Mouse (Mus musculus) lung, postnatal 0 days (tissue): ENCODE measurements around the gene Hist1h3a. TPM values are rescaled to one million over a fixed set of nuclear protein-coding genes. Genes with fewer than 3 reads are reported as not detected.
"Not testable (repeated sequence)": the region's sequence is repeated elsewhere in the genome, so short reads cannot be mapped to it uniquely, and the experiment has no call there.

Experiments used
- ATAC-seq: fragments of 200-750 bp; cut with Nextera tagmentation; 2 replicates; pipeline ENCODE4 v1.8.0; 2017; ENCODE audit warnings: moderate library complexity
- DNase-seq: peaks from one replicate; pipeline ENCODE4 v3.0.0-alpha.2; 2016; ENCODE audit warnings: low spot score
- H3K27ac ChIP-seq: fragments of 300-500 bp; sonication (generic); 2 replicates; pipeline ENCODE4 v1.5.1; 2014; ENCODE audit warnings: antibody characterized with exemption, mild to moderate bottlenecking, low read length, mixed read lengths
- H3K27me3 ChIP-seq: fragments of 300-500 bp; sonication (generic); replicated peaks from 2 replicates; pipeline ENCODE4 v1.6.1; 2014; ENCODE audit warnings: low read length, mixed read lengths; ENCODE audit not compliant: insufficient read depth
- H3K36me3 ChIP-seq: fragments of 300-500 bp; sonication (generic); 2 replicates; pipeline ENCODE4 v1.6.1; 2014; ENCODE audit warnings: low read length, mixed read lengths; ENCODE audit not compliant: insufficient read depth
- H3K4me1 ChIP-seq: fragments of 300-500 bp; sonication (generic); 2 replicates; pipeline ENCODE4 v1.6.1; 2014; ENCODE audit warnings: antibody characterized with exemption, low read depth, low read length, mixed read lengths; ENCODE audit not compliant: insufficient read depth
- H3K4me2 ChIP-seq: fragments of 300-500 bp; sonication (generic); replicated peaks from 2 replicates; pipeline ENCODE4 v1.6.1; 2014; ENCODE audit warnings: low read depth, mild to moderate bottlenecking, low read length, moderate library complexity, mixed read lengths
- H3K4me3 ChIP-seq: fragments of 300-500 bp; sonication (generic); 2 replicates; pipeline ENCODE4 v1.5.1; 2014; ENCODE audit warnings: low read depth, low read length
- H3K9ac ChIP-seq: fragments of 300-500 bp; sonication (generic); replicated peaks from 2 replicates; pipeline ENCODE4 v1.6.1; 2014; ENCODE audit warnings: low read depth, mild to moderate bottlenecking
- H3K9me3 ChIP-seq: fragments of 300-500 bp; sonication (generic); 2 replicates; pipeline ENCODE4 v1.6.1; 2016; ENCODE audit warnings: low read length, mixed read lengths
- CTCF ChIP-seq: IDR thresholded peaks from 2 replicates; pipeline ENCODE4 v1.5.1; 2016; ENCODE audit warnings: antibody characterized with exemption, mild to moderate bottlenecking
- EP300 ChIP-seq: IDR thresholded peaks from 2 replicates; pipeline ENCODE4 v1.6.1; 2016; ENCODE audit warnings: antibody characterized with exemption, mild to moderate bottlenecking, control low read depth
- WGBS: fragments of 180-500 bp; shearing (Covaris S2); extraction: QIAGEN DNeasy Blood & Tissue Kit; methylation state at CpG from one replicate; pipeline ENCODE4 v1.1.7; 2014; 5-methylcytosine and 5-hydroxymethylcytosine counted together
- polyA plus RNA-seq: library from polyadenylated mRNA; unstranded; fragments of >200 nt; fragmentation: Nextera tagmentation; extraction: Ambion mirVana; gene quantifications from 2 replicates; pipeline ENCODE4 v1.2.1, GENCODE M21; 2015

Hist1h3a gene
- polyA plus RNA-seq, 1 experiment from 2014 or later: 1.7 TPM

DNA sequence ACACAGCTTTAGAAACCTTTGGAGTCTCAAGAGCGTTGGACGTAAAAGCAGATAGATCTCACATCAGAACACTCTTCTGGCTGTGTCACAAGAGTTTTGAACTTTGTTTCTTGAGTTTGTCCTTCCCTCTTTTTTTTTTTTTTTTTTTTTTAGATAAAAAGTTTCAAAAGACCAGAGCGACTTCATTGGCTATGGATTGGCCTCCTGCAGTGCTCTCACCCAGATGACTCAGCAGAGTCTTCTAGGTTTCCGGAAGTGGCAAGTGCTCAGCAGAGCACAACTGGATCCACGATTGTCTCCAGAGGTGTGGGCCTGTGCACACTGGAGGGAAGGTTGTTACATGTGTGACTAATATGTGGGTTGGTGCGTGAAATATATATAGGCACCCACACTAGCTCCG lies 16.2 kb upstream of the Hist1h3a start:
- no peak overlapping the region for H3K27ac ChIP-seq
- H3K9me3 ChIP-seq: no peaks in the 10 kb centered on the region
- no peak for ATAC-seq
- TF ChIP-seq CTCF: no peak
- TF ChIP-seq EP300: no peak
- H3K36me3 ChIP-seq: no peaks in the 10 kb centered on the region
- H3K4me1 ChIP-seq: no peaks in the 10 kb centered on the region
- H3K4me3 ChIP-seq: no peak overlapping the region
- 86% methylated on average over 7 of the region's 7 CpGs for whole genome bisulfite sequencing
- H3K9ac ChIP-seq: no peak overlapping the region
- no peaks in the 10 kb centered on the region for H3K27me3 ChIP-seq
- DNase-seq: no peak
- H3K4me2 ChIP-seq: no peak overlapping the region

DNA sequence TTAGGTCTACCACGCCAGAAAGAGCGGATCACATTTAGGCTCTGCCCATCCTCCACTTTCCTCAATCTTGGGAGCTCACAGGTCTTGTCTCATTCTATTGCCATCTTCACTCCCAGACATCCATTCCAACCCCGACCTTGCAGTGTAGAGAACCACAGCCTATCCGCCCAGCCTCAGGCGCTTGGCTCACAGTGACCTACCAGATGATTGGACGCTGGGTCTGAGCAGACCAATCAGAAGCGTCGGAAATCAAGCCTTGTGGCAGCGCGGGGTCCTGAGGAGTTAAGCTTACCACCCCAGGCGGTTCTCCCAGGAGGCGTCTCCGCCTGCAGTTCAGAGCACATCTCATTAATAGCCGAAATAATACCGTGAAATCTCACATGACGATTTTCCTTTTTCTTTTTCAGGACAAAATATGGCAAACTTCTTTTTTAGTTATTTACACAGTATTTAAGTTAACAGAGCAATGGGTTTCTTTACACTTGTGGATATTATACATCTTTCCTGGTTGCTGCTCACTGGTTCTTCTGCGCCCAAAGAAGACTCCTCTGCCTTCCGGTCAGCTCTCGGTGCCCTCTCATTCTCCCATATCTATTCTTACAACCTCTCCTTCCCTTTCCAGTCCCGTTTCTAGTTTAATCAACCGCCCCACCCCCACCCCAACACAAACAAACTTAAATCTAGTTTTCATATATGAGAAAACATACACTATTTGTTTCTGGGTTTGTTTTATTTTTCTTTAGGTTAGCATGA lies 10.6 kb upstream of the Hist1h3a start:
- Histone ChIP-seq H3K27ac (no peak overlapping the region), H3K4me2 (peak overlapping the region; percentile 42), H3K9me3 (no peaks in the 10 kb centered on the region), H3K36me3 (no peaks in the 10 kb centered on the region), H3K4me3 (peak overlapping the region; percentile 5; the same call in 1 of the 2 replicates), H3K4me1 (0 out of 2 replicates have a peak, but pooled peaks cover 3% of the 10 kb centered on the region), H3K9ac (no peak overlapping the region), H3K27me3 (no peaks in the 10 kb centered on the region)
- TF ChIP-seq CTCF (no peak), EP300 (no peak)
- WGBS: 23% methylated on average over 21 of the region's 21 CpGs
- peak; percentile 84 for ATAC-seq
- peak; percentile 35 for DNase-seq

DNA sequence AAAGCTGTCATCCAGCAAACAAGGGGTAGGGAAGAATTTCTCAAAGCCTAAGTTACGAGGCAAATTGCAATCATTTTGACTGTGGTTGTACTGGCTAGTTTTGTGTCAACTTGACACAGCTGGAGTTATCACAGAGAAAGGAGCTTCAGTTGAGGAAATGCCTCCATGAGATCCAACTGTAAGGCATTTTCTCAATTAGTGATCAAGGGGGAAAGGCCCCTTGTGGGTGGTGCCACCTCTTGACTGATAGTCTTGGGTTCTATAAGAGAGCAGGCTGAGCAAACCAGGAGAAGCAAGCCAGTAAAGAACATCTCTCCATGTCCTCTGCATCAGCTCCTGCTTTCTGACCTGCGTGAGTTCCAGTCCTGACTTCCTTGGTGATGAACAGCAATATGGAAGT lies 7.4 kb upstream of the Hist1h3a start, which contains the start of gene Trim38:
Gene Trim38 (plus strand): TSS at position 301 of the 400 bp plus-strand sequence.
- not testable (repeated sequence) for H3K27me3 ChIP-seq, H3K36me3 ChIP-seq, H3K4me3 ChIP-seq, H3K4me2 ChIP-seq, ATAC-seq, H3K9ac ChIP-seq, H3K9me3 ChIP-seq, DNase-seq, H3K4me1 ChIP-seq, H3K27ac ChIP-seq
- WGBS: 87% methylated on average over 2 of the region's 2 CpGs

DNA sequence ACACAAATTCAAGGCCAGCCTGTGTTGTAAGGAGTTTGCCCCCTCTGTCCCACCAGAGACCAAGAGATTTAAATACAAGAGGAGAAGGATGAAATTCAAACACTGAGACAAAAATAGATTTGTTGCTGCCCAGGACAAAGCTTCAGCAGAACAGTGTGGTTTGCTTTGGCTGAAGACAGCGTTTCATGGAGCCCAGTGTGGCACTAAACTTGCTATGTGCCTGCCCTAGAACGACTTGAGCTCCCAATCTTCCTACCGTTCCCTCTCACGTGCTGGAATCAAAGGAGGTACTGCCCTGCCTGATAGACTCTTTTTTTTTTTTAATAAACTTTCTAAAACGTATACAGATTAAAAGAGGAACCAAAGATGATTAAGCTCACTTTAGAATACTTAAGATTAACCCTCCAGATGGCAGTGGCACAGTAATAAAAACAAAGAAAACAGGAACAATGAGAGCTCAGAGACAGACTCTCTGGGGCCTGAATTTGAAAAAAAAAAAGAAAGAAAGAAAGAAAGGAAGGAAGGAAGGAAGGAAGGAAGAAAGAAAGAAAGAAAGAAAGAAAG lies 6.7 kb upstream of the Hist1h3a start:
- DNase-seq: no peak
- no peak for ATAC-seq
- no peak for TF ChIP-seq CTCF
- TF ChIP-seq EP300: no peak
- H3K27me3 ChIP-seq: no peaks in the 10 kb centered on the region
- WGBS: 48% methylated on average over 5 of the region's 5 CpGs
- H3K9ac ChIP-seq: no peak overlapping the region
- no peaks in the 10 kb centered on the region for H3K9me3 ChIP-seq
- H3K4me1 ChIP-seq: peaks cover 9% of the 10 kb centered on the region
- H3K27ac ChIP-seq: no peak overlapping the region
- no peaks in the 10 kb centered on the region for H3K36me3 ChIP-seq
- H3K4me2 ChIP-seq: no peak overlapping the region
- H3K4me3 ChIP-seq: no peak overlapping the region

DNA sequence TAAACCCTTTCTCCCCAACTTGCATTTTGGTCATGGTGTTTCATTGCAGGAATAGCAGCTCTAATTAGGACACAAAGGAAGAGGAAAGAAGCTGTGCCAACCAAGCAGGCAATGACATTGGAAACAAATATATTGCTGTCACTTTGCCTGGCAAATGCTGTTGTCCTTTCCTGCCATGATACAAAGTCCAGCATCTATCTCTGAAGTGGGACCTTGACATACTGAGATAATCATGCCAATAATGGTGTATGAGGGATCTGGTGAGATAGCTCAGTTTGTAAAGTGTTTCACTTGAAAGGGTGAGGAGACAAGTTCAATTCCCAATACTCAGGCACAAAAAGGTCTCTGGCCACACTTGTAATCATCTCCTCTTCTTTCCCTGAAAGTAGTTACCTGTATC lies 4.6 kb upstream of the Hist1h3a start:
- no peak for ATAC-seq
- H3K36me3 ChIP-seq: no peaks in the 10 kb centered on the region
- peaks cover 8% of the 10 kb centered on the region for H3K4me1 ChIP-seq
- DNase-seq: no peak
- no peaks in the 10 kb centered on the region for H3K27me3 ChIP-seq
- no peak overlapping the region for H3K4me3 ChIP-seq
- TF ChIP-seq EP300 (no peak), CTCF (no peak)
- no peak overlapping the region for H3K4me2 ChIP-seq
- no peak overlapping the region for H3K9ac ChIP-seq
- H3K9me3 ChIP-seq: no peaks in the 10 kb centered on the region
- H3K27ac ChIP-seq: no peak overlapping the region

DNA sequence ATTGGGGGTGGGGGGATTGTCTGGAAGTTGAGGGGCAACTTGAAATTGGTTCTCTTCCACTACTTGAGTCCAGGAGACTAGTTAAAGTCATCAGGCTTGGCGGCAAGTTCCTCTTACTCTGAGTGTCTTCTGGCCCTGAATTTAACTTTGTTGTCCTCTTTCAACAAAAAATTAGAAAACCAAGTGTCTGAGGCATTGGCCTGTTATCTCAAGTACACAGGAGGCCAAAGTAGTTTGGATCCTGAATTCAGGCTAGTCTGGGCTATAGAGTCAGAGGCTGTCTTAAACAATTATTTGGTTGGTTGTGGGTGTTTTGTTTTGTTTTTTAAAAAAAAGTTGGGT lies 3.0 kb upstream of the Hist1h3a start:
- no peaks in the 10 kb centered on the region for H3K36me3 ChIP-seq
- TF ChIP-seq EP300 (no peak), CTCF (no peak)
- ATAC-seq (no peak), DNase-seq (no peak)
- no peaks in the 10 kb centered on the region for H3K27me3 ChIP-seq
- H3K4me3 ChIP-seq: no peak overlapping the region
- H3K27ac ChIP-seq: no peak overlapping the region
- H3K4me2 ChIP-seq: no peak overlapping the region
- no peaks in the 10 kb centered on the region for H3K9me3 ChIP-seq
- WGBS: 27% methylated on average over 1 of the region's 1 CpGs
- H3K4me1 ChIP-seq: peaks cover 11% of the 10 kb centered on the region
- no peak overlapping the region for H3K9ac ChIP-seq
